ENCODE assay signal across 26 mouse cellular contexts in genomic region chr10:127499516-127499915, GRCm38 (mm10). TPM values are rescaled to one million over a fixed set of nuclear protein-coding genes. Genes with fewer than 3 reads are reported as not detected.
"Had no signal": no experiment of that assay in that cellular context is flagged by ENCODE, and none has a peak within 500 bp of the region (broad histone marks: within the 10 kb centered on the region; RNA-seq: fewer than 3 reads in every experiment).

No protein-coding gene starts in this region.

- DNase-seq: gastrocnemius, postnatal 25 days; heart, adult 18-20 months; heart, postnatal 10 days; heart, postnatal 4 days; kidney, adult 18-20 months; kidney, adult 8-10 months; kidney, postnatal 10 days; kidney, postnatal 25 days; kidney, postnatal 4 days; layer of hippocampus, postnatal 36 days; left cerebral cortex, postnatal 4 days had no signal

- H3K27ac ChIP-seq: heart, embryonic 10.5 days; hindbrain, embryonic 10.5 days; hindbrain, embryonic 12.5 days; hindbrain, embryonic 14.5 days; intestine, embryonic 15.5 days; layer of hippocampus, adult 2 months; limb, embryonic 13.5 days; limb, embryonic 15.5 days; liver, embryonic 12.5 days; liver, embryonic 14.5 days had no signal

- H3K4me1 ChIP-seq: heart, embryonic 12.5 days; hindbrain, embryonic 12.5 days; intestine, embryonic 15.5 days; limb, embryonic 15.5 days had no signal

- ATAC-seq: inflammation-experienced regulatory T-cells, adult 6 months; intestine, embryonic 15.5 days; intestine, postnatal 0 days; liver, embryonic 12.5 days had no signal

- H3K4me3 ChIP-seq: heart, embryonic 10.5 days; heart, embryonic 12.5 days; hindbrain, embryonic 10.5 days; hindbrain, embryonic 12.5 days; intestine, embryonic 15.5 days; layer of hippocampus, adult 2 months; limb, embryonic 13.5 days; limb, embryonic 15.5 days; liver, embryonic 12.5 days had no signal

- H3K27me3 ChIP-seq: heart, embryonic 12.5 days; hindbrain, embryonic 12.5 days; intestine, embryonic 15.5 days; limb, embryonic 13.5 days; limb, embryonic 15.5 days had no signal

- H3K9ac ChIP-seq: heart, embryonic 12.5 days; hindbrain, embryonic 12.5 days; hindbrain, embryonic 14.5 days; intestine, embryonic 15.5 days; limb, embryonic 13.5 days; limb, embryonic 15.5 days; liver, embryonic 12.5 days; liver, embryonic 14.5 days had no signal

- H3K4me2 ChIP-seq: heart, embryonic 12.5 days; hindbrain, embryonic 12.5 days; hindbrain, embryonic 14.5 days; intestine, embryonic 15.5 days; limb, embryonic 13.5 days; limb, embryonic 15.5 days; liver, embryonic 12.5 days had no signal

- H3K9me3 ChIP-seq: heart, embryonic 10.5 days; heart, embryonic 12.5 days; hindbrain, embryonic 10.5 days; hindbrain, embryonic 12.5 days; intestine, embryonic 15.5 days; limb, embryonic 15.5 days; liver, embryonic 12.5 days had no signal

RNA-seq across cellular contexts. Expression of gene Stac3, which starts 2.0 kb away (rescaled TPM):
- polyA plus RNA-seq: hindbrain, embryonic 14.5 days had no signal

RNA-seq across cellular contexts. Expression of gene Ndufa4l2, which starts 15.3 kb away (rescaled TPM):
- polyA plus RNA-seq: inflammation-experienced regulatory T-cells, adult 6 months had no signal

RNA-seq across cellular contexts. Expression of gene Nxph4, which starts 34.8 kb away (rescaled TPM):
- total RNA-seq: granulocyte monocyte progenitor cell, adult 5-6 weeks; liver, adult 2 months had no signal
- polyA plus RNA-seq: inflammation-experienced regulatory T-cells, adult 6 months; liver, adult 2 months had no signal
